Mouse (Mus musculus) heart, embryonic 15.5 days (tissue): Measurements from ENCODE around the gene Usp35. TPM values are rescaled to one million over a fixed set of nuclear protein-coding genes. Genes with fewer than 3 reads are reported as not detected.

Source experiments
- ATAC-seq: fragments of 200-750 bp; cut with Nextera tagmentation; replicated peaks from 2 replicates; pipeline ENCODE4 v1.8.0; 2017; ENCODE audit warnings: low read depth, moderate TSS enrichment; ENCODE audit not compliant: insufficient number of reproducible peaks, insufficient read depth, low FRiP score
- H3K27ac ChIP-seq: fragments of 300-500 bp; sonication (generic); 2 replicates; pipeline ENCODE4 v1.5.1; 2015; ENCODE audit warnings: mild to moderate bottlenecking, inconsistent platforms
- H3K27me3 ChIP-seq: fragments of 300-500 bp; sonication (generic); 2 replicates; pipeline ENCODE4 v1.6.1; 2015; ENCODE audit warnings: inconsistent platforms
- H3K36me3 ChIP-seq: fragments of 300-500 bp; sonication (generic); 2 replicates; pipeline ENCODE4 v1.6.1; 2015; ENCODE audit warnings: mild to moderate bottlenecking, inconsistent platforms
- H3K4me1 ChIP-seq: fragments of 300-500 bp; sonication (generic); replicated peaks from 2 replicates; pipeline ENCODE4 v1.6.1; 2015; ENCODE audit warnings: inconsistent platforms
- H3K4me2 ChIP-seq: fragments of 300-500 bp; sonication (generic); 2 replicates; pipeline ENCODE4 v1.6.1; 2015; ENCODE audit warnings: inconsistent platforms, mild to moderate bottlenecking, moderate library complexity
- H3K4me3 ChIP-seq: fragments of 300-500 bp; sonication (generic); 2 replicates; pipeline ENCODE4 v1.5.1; 2015; ENCODE audit warnings: mild to moderate bottlenecking, inconsistent platforms
- H3K9ac ChIP-seq: fragments of 300-500 bp; sonication (generic); 2 replicates; pipeline ENCODE4 v1.6.1; 2015; ENCODE audit warnings: mild to moderate bottlenecking, inconsistent platforms
- H3K9me3 ChIP-seq: fragments of 300-500 bp; sonication (generic); replicated peaks from 2 replicates; pipeline ENCODE4 v1.6.1; 2016; ENCODE audit warnings: inconsistent platforms
- WGBS: fragments of 180-500 bp; shearing (Covaris S2); methylation state at CpG from one replicate; pipeline ENCODE4 v1.1.7; 2015; ENCODE audit warnings: mixed read lengths; 5-methylcytosine and 5-hydroxymethylcytosine counted together
- polyA plus RNA-seq: library from polyadenylated mRNA; unstranded; fragments of >200 nt; fragmentation: Nextera tagmentation; extraction: Ambion mirVana; gene quantifications from 2 replicates; pipeline ENCODE4 v1.2.1, GENCODE M21; 2015

Usp35 gene
- polyA plus RNA-seq, 1 experiment from 2014 or later = 0.60 TPM

DNA sequence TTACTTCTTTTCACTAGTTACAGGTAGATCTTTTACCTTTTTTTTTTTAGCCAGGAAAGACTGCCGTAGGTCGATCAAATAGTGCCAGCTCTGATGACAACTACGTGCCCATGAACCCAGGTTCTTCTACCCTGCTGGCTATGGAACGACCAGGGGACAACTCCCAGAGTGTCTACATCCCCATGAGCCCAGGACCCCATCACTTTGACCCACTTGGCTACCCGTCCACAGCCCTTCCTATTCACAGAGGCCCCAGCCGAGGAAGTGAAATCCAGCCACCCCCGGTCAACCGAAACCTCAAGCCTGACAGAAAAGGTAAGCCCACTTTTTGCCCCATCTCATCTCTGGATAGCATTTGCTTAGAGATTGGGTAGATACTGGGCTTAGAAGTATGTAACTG, 30.5 kb downstream of the Usp35 start:
- no peaks in the 10 kb centered on the region for H3K4me1 ChIP-seq
- H3K4me3 ChIP-seq = no peak overlapping the region
- H3K4me2 ChIP-seq = no peak overlapping the region
- no peaks in the 10 kb centered on the region for H3K27me3 ChIP-seq
- no peak overlapping the region for H3K27ac ChIP-seq
- H3K9ac ChIP-seq = no peak overlapping the region
- no peak for ATAC-seq
- peaks cover 59% of the 10 kb centered on the region for H3K36me3 ChIP-seq
- H3K9me3 ChIP-seq = no peaks in the 10 kb centered on the region
- 84% methylated on average over 8 of the region's 8 CpGs for WGBS

DNA sequence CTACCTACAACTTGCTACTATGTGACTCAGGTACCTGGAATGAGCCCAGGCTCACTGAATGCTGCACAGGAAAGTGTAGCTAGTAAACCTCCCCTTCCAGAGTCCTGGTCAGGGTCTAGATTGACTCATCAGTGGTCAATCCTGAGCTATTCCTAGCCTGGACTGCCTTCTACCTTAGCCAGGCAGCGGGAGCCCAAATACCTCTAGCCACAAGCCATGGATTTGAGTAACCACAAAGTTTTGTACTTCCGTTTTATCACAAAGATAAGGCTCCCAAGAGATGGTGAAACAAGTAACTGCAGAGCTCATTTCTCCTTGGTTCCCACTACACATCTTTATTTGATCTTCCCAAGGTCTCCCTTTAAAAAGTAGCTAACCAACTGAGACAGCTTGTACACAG, 30.9 kb downstream of the Usp35 start:
- Histone ChIP-seq H3K4me1 (no peaks in the 10 kb centered on the region), H3K27ac (no peak overlapping the region), H3K36me3 (peaks cover 55% of the 10 kb centered on the region), H3K4me3 (no peak overlapping the region), H3K9me3 (no peaks in the 10 kb centered on the region), H3K4me2 (no peak overlapping the region), H3K27me3 (no peaks in the 10 kb centered on the region), H3K9ac (no peak overlapping the region)
- no peak for ATAC-seq
- WGBS = 68% methylated on average over 2 of the region's 2 CpGs

DNA sequence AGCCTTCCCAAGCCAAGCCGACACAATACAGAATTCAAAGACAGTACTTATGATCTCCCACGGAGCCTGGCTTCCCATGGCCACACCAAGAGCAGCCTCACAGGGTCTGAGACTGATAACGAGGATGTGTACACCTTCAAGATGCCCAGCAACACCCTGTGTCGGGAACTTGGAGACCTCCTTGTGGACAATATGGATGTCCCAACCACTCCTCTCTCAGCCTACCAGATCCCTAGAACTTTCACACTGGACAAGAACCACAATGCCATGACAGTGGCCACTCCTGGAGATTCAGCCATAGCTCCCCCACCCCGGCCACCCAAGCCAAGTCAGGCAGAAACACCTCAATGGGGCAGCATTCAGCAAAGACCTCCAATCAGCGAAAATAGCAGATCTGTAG, 32.9 kb downstream of the Usp35 start:
- Histone ChIP-seq H3K4me3 (no peak overlapping the region), H3K27ac (no peak overlapping the region), H3K27me3 (no peaks in the 10 kb centered on the region), H3K4me2 (no peak overlapping the region), H3K4me1 (no peaks in the 10 kb centered on the region), H3K36me3 (peaks cover 37% of the 10 kb centered on the region), H3K9me3 (no peaks in the 10 kb centered on the region), H3K9ac (no peak overlapping the region)
- no peak for ATAC-seq
- WGBS = 83% methylated on average over 6 of the region's 6 CpGs

DNA sequence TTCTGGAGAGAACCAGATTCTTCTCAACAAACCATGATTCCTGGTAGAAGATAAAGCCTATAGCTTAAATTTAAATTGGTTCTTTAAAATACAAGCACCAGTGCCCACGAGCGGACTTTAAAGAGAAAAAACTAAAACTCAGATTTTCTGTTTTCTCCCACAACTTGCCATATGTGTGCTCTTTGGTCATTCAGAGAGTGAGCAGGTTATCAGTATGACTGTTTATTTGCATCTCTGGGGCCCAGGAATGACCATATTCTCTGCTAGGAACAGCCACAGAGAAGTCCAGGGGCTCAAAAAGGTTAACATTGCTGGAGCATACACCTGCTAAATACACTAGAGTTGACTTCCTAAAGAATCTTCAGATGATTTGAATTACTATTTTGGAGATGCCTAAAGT, 33.5 kb downstream of the Usp35 start:
- H3K36me3 ChIP-seq = peaks cover 31% of the 10 kb centered on the region
- H3K4me1 ChIP-seq = no peaks in the 10 kb centered on the region
- H3K9ac ChIP-seq = no peak overlapping the region
- no peak overlapping the region for H3K4me3 ChIP-seq
- WGBS = 91% methylated on average over 2 of the region's 2 CpGs
- H3K4me2 ChIP-seq = no peak overlapping the region
- H3K9me3 ChIP-seq = no peaks in the 10 kb centered on the region
- no peak overlapping the region for H3K27ac ChIP-seq
- no peaks in the 10 kb centered on the region for H3K27me3 ChIP-seq
- no peak for ATAC-seq

DNA sequence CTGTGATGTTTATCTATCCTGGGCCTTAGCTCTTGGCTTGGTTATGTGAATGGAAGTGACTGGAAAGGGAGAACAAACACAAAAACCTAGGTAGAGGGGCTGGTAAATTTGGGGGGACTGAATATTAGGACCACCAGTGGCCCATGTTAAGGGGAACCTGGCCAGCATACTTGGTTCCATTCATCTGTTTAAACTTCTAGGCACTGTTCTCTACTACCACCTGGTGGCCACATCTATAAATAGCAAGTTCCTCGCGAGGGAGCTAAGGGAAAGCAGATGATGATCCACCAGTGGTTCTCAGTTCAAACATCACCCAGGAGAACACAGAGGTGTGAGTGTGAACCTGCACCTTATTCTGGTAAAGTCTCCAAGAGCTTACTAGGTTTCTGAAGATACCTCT, 34.4 kb downstream of the Usp35 start:
- Histone ChIP-seq H3K4me1 (no peaks in the 10 kb centered on the region), H3K27me3 (no peaks in the 10 kb centered on the region), H3K36me3 (peaks cover 25% of the 10 kb centered on the region; the same call in 1 of the 2 replicates), H3K9ac (no peak overlapping the region), H3K9me3 (no peaks in the 10 kb centered on the region), H3K4me2 (no peak overlapping the region), H3K4me3 (no peak overlapping the region), H3K27ac (no peak overlapping the region)
- no peak for ATAC-seq
- 1% methylated on average over 2 of the region's 2 CpGs for WGBS

DNA sequence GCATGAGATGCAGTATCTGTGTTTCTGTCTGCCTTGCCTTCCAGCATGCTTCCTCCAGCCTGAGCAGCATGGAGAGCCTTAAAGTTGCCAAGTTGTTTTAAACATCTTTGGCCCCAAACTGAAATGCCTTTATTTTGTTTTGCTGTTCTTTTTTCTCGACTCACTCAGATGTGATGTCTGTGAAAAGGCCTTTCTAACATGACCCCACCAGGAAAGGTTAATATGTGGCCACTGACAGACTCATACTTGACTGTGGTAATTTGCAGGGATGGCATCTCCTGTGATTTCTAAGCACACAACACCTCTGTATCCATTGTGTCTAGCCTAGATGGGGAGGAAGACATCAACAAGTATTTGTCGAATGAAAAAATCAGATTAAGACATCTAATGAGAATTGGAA, 34.8 kb downstream of the Usp35 start:
- Histone ChIP-seq H3K9ac (no peak overlapping the region), H3K4me1 (no peaks in the 10 kb centered on the region), H3K27me3 (no peaks in the 10 kb centered on the region), H3K36me3 (peaks cover 24% of the 10 kb centered on the region; the same call in 1 of the 2 replicates), H3K9me3 (no peaks in the 10 kb centered on the region), H3K27ac (no peak overlapping the region), H3K4me3 (no peak overlapping the region), H3K4me2 (no peak overlapping the region)
- WGBS = 52% methylated on average over 2 of the region's 2 CpGs
- no peak for ATAC-seq

DNA sequence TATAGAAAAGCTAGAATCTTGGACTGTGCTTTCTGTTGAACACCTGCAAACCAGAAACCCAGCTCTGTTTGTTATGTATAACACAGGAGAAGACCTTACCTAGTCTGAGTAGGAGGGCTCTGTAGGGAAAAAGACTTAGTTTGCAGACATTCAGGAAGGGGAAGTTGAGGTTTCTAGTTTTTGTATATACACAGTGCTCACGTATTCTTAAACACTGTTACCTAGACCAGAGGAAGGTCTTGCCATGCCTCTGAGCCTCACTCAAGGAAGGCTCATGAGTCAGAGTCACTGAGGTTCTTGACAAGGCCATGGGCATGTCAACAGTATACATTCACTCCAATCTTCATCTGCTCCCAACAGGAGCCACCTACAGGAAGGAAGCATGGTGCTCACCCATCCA, 60.8 kb downstream of the Usp35 start:
- Histone ChIP-seq H3K4me2 (no peak overlapping the region), H3K9ac (no peak overlapping the region), H3K9me3 (no peaks in the 10 kb centered on the region), H3K4me1 (peaks cover 2% of the 10 kb centered on the region; the same call in 1 of the 2 replicates), H3K27me3 (no peaks in the 10 kb centered on the region), H3K27ac (no peak overlapping the region), H3K4me3 (no peak overlapping the region), H3K36me3 (peaks cover 4% of the 10 kb centered on the region; the same call in 1 of the 2 replicates)
- 90% methylated on average over 1 of the region's 1 CpGs for WGBS
- ATAC-seq = no peak

DNA sequence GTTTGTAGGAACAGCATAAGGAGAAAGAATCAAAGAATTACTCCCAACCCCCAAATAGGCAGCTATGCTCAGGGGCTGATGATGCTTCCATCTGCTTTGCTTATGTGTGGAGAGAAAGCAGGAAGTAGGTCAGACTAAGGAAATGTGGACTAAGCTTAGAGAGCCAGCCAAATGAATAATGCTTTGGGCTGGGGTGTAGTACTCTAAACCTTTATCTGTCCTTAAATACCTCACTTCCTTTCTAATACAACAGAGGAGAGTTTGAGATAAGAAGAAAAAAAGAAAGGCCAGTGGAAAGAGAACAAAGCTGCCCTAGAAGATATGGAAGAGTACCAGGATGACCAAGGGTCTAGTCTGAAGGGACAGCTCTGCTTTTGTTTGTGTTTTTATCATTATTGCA, 61.5 kb downstream of the Usp35 start:
- no peak overlapping the region for H3K9ac ChIP-seq
- no peak overlapping the region for H3K4me3 ChIP-seq
- 0 out of 2 replicates have a peak, but pooled peaks have one; percentile 64 for ATAC-seq
- no peaks in the 10 kb centered on the region for H3K9me3 ChIP-seq
- H3K27me3 ChIP-seq = no peaks in the 10 kb centered on the region
- H3K36me3 ChIP-seq = peaks cover 4% of the 10 kb centered on the region; the same call in 1 of the 2 replicates
- H3K4me1 ChIP-seq = peaks cover 2% of the 10 kb centered on the region; the same call in 1 of the 2 replicates
- H3K4me2 ChIP-seq = no peak overlapping the region
- H3K27ac ChIP-seq = peak overlapping the region; percentile 28

DNA sequence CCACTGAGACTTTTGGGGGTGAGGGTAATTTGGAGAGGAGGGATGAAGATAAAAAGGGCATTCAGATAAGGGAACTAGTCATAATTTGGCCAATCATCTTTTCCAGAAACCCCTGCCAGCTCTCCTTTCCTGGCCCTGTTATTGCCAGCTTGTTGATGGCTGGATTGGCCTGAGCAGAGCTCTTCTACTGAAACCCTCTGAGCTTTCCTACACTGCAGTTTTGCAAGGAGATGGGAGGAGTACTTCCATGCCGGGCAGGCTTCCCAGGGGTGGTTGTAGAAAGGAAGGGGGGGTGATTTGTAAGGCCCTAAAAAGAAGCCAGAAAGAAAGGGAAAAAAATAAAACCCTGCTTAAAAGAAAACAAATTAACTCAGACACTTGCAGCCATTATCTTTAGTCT, 69.3 kb downstream of the Usp35 start:
- 22% methylated on average over 1 of the region's 1 CpGs for WGBS
- Histone ChIP-seq H3K4me3 (no peak overlapping the region), H3K27ac (peak overlapping the region; percentile 61), H3K9me3 (no peaks in the 10 kb centered on the region), H3K27me3 (no peaks in the 10 kb centered on the region), H3K9ac (no peak overlapping the region), H3K36me3 (no peaks in the 10 kb centered on the region), H3K4me1 (no peaks in the 10 kb centered on the region), H3K4me2 (no peak overlapping the region)
- peak; percentile 82 for ATAC-seq

Other genes starting within 250 kb of the Usp35 start
- gene Kctd21, start 307 bp upstream of the Usp35 start, polyA plus RNA-seq = 3.5 and 4.5 TPM in 2 replicates
- 25.8 and 28.2 TPM in 2 replicates for gene Alg8, start 39.6 kb upstream of the Usp35 start, polyA plus RNA-seq
- gene Ndufc2, start 68.0 kb upstream of the Usp35 start, polyA plus RNA-seq = 451 and 701 TPM in 2 replicates
- 0.82 and 1.1 TPM in 2 replicates for gene Thrsp, start 85.7 kb upstream of the Usp35 start, polyA plus RNA-seq
- gene Kctd14, start 119.3 kb upstream of the Usp35 start, polyA plus RNA-seq = 0.83 and 1.8 TPM in 2 replicates
- 27.5 and 33.9 TPM in 2 replicates for gene Ints4, start 148.9 kb upstream of the Usp35 start, polyA plus RNA-seq
- 47.4 and 53.6 TPM in 2 replicates for gene Aamdc, start 247.5 kb upstream of the Usp35 start, polyA plus RNA-seq
- 14.4 and 15.1 TPM in 2 replicates for gene Rsf1, start 247.9 kb upstream of the Usp35 start, polyA plus RNA-seq